Mouse (Mus musculus) T-helper 2 cell (primary cell): ENCODE data around the gene Trpm7.

Experiments
- in situ Hi-C: fragments of 300-600 bp; cut with MboI, MseI; formaldehyde crosslinking; loops from one replicate; pipeline ENCODE4 v1.15.1; 2025; ENCODE audit warnings: high pct_unique_total_duplicates

Trpm7 gene

DNA sequence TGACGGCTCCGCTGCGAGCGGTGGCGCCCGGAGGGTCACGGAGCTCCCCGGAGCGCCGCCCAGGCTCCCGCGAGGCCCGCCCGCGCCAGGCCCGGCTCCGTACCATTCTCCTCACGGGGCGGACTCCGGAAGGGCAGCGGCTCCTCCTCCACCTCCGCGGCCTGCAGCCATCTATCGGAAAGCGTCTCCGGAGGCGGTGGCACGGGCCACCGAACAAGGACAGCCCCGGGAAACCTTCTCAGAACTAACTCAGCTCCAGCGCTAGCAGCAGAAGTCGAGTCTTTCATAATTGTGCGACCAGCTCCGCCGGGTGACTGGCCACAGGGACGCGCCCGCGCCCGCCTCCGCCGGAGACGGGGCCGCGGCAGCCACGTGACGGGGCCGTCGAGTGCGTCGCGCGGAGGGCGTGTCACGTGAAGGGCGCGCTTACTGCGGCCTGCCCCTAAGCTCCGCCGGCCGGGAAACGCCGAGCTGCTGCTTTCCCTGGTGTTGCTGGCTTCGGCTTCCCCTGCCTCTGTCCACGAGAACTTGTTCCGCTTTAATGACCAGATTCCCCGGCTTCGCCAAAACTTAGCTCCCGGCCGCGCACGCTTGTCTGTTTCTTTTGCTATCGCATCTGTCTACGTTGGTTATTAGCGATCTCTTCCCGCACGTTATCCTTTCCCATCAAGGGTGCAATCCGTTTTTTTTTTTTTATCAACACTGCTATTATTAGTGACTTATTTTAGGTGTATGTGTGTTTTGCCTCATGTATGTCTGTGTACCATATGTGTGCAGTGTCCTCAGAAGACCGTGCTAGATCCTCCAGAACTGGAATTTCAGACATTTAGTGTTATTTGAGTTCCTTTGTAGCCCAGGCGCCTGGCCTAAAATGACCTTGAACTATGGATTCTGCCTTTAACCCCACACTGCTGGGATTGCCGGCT, at the start of gene Trpm7:
Trpm7 (minus strand) TSS at position 360 of the 926 bp plus-strand sequence.
- in situ Hi-C loops, result no loop called here

DNA sequence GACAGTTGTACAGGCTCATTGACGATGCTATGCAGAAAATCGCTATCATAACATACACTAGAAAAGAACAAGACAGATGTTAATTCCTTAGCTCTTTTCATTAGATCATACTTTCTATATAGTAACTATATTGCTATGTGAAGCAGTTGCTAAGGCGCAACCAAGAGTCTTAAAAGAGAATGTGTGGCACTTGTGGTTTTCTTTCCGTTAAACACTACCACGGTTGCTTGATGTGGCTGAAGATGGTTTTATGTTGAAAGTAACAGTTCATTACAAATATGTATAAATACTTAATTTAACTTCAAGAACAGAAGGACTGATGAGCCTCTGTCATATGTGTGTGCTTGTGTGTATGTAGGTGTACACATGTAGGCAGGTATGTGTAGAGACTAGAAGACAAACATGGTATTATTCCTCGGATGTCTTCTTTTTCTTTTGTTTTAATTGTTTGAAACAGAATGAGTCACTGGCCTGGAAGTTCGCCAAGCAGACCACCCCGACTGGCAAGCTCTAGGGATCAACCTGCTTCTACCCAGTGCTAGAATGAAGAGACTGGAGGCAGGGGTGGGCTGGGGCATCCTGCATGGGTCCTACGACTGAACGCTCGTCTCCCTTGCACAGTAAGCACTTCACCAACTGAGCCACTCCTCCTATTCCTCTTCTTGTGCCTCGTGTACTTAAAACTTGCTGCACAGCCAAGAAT, 44.5 kb upstream of the Trpm7 start:
- in situ Hi-C loops, result no loop called here

GRCm38 (mm10) chr2:126916236-126916635, 40.2 kb upstream of the Trpm7 start:
- in situ Hi-C loops, result no loop called here

- in situ Hi-C loops, result no loop called here
Measured at GRCm38 (mm10) chr2:126914096-126914495, 38.1 kb upstream of the Trpm7 start.

GRCm38 (mm10) chr2:126904162-126904561, 28.1 kb upstream of the Trpm7 start:
- in situ Hi-C loops, result no loop called here

- in situ Hi-C loops, result no loop called here
Measured at GRCm38 (mm10) chr2:126897511-126897910, 21.5 kb upstream of the Trpm7 start.

DNA sequence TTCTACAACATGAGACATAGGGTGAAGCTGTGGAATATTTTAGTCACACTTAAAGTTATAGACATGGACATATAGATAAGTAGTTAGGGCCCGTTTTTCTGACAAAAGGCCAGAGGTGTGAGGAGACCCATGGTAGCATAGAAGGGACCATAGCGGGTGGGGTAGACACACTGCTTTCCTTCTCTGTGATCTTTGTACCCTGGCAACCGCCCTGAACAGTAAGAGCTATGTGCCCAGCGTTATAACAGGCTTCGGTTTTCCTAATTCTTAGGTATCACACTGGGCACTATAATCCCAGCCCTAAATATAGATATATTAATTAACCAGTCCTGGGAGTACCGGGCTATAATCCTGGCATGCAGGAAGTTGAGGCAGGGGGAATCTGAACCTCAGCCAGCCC, 20.9 kb upstream of the Trpm7 start:
- in situ Hi-C loops, result no loop called here

DNA sequence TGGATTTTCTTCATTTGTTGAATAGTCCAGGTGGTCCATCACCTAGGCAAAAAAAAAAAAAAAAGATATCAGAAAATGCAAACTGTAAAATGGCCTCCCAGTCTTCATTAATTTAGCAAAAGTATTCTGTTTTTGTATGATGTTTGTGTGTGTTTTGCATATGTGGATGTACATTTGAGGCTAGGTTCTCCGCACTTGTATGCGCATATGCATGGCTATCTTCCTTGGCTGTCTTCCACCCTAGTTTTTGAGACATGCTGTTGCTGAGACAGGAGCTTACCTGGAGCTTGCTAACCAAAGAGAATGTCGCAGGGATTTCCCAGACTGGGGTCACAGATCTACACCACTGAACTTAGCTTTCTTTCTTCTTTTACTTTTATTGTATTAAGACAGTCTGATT, 18.2 kb upstream of the Trpm7 start:
- in situ Hi-C loops, result no loop called here

DNA sequence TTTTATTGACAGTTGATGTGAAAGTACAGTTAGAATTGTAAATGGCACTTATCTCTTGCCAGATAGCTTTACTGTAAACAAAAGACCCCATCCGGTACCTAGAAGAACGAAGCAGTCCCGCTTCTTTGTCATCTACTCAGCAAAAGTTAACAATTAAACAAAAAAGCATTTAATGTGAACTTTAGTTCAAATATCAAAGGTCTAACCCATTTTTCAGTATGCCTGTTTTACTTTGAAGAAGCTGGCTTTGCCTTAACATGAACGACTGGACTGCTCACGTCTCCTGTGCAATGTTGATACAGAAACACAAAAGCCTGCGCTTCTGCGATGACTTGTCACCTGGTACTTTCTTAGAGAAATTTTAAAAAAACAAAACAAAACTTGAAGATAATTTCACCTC, 16.3 kb upstream of the Trpm7 start:
- in situ Hi-C loops, result no loop called here

- in situ Hi-C loops, result no loop called here
Measured at GRCm38 (mm10) chr2:126891743-126892142, 15.7 kb upstream of the Trpm7 start.

GRCm38 (mm10) chr2:126887141-126887540, 11.1 kb upstream of the Trpm7 start:
- in situ Hi-C loops, result loop anchor here (10.0 kb wide), 1 partner anchor 1408 kb away; no protein-coding TSS in a partner anchor

DNA sequence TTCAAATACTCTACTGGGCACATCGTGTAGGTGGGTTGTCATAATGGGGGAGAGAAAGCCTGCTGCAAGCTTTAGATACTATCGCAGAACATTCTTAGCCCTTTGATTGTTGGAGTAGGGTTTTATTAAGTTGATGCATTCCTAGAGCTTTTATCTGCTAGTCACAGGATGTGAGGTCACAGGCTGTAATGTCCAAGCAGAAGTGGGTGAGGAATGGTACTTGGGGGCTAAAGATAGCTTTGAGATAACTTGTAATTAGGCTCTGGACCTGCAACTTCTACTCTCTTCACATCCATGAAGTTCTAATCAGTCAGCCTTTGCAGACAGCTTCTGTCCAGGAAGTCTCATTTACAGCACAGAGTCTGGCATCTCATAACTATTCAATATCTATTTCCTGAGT, 9.8 kb upstream of the Trpm7 start:
- in situ Hi-C loops, result loop anchor here (10.0 kb wide), 1 partner anchor 1409 kb away; no protein-coding TSS in a partner anchor

DNA sequence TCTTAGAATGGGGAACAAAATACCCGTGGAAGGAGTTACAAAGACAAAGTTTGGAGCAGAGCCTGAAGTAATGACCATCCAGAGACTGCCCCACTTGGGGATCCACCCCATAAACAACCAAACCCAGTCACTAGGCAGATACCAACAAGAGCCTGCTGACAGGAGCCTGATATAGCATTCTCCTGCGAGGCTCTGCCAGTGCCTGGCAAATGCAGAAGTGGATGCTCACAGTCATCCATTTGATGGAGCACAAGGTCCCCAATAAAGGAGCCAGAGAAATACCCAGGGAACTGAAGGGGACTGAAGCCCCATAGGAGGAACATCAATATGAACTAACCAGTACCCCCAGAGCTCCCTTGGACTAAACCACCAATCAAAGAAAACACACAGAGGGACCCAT, 6.7 kb upstream of the Trpm7 start:
- in situ Hi-C loops, result loop anchor here (10.0 kb wide), 1 partner anchor 1412 kb away; no protein-coding TSS in a partner anchor

- in situ Hi-C loops, result no loop called here
Measured at GRCm38 (mm10) chr2:126877991-126878390, 2.0 kb upstream of the Trpm7 start.

- in situ Hi-C loops, result no loop called here
Measured at GRCm38 (mm10) chr2:126875516-126875835, 554 bp downstream of the Trpm7 start.

DNA sequence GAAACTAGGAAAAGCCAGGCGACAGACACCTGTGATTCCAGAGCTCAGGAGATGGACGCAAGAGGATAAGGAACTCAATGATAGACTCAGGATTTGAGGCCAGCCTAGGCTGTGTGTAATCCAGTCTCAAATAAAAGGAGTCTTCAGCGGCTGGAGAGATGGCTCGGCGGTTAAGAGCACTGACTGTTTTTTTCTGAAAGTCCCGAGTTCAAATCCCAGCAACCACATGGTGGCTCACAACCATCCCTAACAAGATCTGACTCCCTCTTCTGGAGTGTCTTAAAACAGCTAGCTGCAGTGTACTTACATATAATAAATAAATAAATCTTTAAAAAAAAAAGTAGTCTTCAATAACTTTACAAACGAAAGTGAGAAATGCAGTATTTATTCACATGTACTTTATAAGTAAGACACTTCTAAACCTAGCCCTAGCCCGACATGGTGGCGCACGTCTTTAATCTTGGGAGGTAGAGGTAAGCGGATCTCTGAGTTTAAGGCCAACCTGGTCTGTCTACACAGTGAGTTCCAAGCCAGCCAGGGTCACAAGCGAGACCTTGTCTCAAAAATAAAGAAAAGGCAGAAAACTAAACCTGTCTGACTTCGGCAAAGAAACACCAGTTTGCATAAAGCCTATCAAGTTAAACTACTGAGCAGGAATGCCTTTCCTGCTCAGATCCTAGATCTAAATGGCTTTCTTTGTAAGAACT, 1.1 kb downstream of the Trpm7 start:
- in situ Hi-C loops, result no loop called here

GRCm38 (mm10) chr2:126866301-126866700, 9.7 kb downstream of the Trpm7 start:
- in situ Hi-C loops, result no loop called here

DNA sequence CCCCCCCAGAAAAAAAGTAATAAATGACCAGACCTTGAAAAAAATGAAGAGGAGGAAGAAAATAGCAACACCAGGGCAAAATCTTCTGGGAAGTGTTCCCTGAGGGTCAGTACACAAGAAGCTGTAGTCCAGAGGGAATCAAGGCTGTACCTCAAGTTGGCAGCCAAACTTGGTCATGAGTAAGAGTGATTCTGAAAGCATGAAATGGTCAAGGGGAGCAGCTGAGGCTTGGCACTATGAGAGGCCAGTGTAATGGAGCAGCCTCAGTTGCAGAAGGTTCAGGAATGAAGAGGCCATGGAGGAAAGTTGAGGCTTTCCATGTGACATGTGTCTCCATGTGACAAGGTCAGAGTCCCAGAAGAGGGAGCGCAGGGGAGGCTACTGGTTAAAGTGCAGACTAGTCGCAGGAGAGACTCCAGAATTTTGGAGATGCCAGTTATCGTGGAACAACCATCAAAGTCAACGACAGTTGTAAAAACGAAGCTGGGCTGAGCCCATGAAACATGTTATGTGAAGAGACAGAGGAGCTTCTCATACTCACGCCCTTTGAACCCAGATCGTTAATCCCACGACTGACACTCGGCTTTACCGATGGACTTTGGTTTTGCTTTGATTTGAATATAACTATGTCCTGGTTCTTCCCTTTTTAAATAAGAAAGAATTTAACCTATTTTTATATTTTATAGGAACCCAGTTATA, 10.4 kb downstream of the Trpm7 start:
- in situ Hi-C loops, result no loop called here

DNA sequence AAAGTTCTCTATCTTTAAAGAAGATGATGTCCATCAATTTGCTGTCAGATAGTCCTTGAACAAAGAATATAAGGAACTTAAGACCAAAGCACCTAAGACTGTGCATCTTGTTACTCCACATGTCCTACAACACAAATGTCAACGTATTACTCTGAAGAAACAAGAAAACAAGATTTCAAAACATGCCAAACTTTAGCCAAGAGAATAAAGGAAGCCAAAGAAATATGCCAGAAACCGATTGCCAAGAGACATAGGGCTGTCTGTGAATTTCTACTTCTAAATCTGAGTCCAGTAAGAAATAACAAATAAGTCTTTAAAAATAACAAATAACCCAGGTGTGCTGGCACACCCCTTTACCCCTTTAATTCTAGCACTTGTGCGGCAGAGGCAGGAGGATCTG, 11.0 kb downstream of the Trpm7 start:
- in situ Hi-C loops, result no loop called here

DNA sequence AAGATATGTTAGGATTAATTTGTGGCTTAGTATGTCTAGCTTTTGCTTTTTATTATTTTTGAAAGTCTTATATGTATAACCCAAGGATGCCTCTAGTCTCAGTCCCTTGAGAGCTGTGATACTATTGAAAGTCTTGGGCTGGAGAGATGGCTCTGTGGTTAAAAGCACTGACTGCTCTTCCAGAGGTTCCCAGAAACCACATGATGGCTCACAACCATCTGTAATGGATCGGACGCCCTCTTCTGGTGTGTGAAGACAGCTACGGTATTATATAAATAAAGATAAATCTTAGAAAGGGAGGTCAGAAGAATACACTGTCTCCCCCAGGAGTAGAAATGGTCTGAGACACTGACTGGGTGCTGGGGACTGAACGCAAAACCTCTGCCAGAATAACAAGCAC, 31.3 kb downstream of the Trpm7 start:
- in situ Hi-C loops, result no loop called here

DNA sequence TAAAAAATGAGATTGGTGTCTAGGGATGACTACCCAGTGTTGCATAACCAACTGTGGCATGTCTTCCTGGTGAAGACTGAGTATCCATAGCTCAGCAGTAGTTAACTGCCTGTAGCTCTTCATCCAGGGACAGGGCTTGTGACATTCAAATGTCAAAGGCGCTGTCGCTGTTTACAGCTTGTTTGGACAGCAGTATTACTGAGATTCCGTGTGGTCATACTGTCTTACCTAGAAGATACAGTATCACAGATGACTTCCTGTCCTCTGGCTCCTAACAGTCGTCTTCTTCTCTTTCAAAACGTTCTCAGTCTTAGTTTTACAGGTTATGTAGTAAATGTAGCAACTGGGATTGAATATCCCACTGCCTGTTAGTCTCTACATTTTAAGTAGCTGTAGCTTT, 37.2 kb downstream of the Trpm7 start:
- in situ Hi-C loops, result no loop called here

DNA sequence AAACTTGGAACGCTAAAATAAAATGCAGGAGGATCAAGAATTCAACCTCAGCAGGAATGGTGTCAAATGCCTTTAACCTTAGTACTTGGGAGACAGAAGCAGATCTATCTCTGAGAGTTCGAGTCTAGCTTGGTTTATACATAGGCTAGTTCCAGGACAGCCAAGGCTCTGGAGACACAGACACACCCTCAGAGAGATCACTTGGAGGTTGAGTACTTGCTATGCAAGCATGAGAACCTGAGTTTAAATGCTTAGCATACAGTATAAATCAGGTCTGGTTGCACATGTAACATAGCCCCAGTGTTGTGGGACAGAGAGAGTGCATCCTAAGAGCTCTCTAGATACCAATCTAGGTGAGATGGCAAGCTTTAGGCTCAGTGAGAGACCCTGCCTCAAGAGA, 58.6 kb downstream of the Trpm7 start:
- in situ Hi-C loops, result no loop called here
